Mouse (Mus musculus) cerebellum, postnatal 10 days (tissue): ENCODE measurements around the gene Tmod4.

Experiments
- DNase-seq, 2 experiments: peaks; one replicate each; pipeline ENCODE4 v3.0.0; 2021; ENCODE audit warnings: mixed read lengths in 2 of 2

Gene Tmod4

GRCm38 (mm10) chr3:95174011-95174592 is 49.8 kb downstream of the Tmod4 start:
- peak; percentile 96 to 98 for DNase-seq

- no peak for DNase-seq
Measured at GRCm38 (mm10) chr3:95176500-95176899, 52.2 kb downstream of the Tmod4 start.

GRCm38 (mm10) chr3:95177583-95177982 is 53.3 kb downstream of the Tmod4 start:
- no peak for DNase-seq
